Mouse (Mus musculus): ENCODE results near the gene Creb3l4. TPM values are rescaled to one million over a fixed set of nuclear protein-coding genes. Genes with fewer than 3 reads are reported as not detected.

Creb3l4 gene
- polyA plus RNA-seq, 1 experiment from 2014 or later: 2.2 TPM

DNA sequence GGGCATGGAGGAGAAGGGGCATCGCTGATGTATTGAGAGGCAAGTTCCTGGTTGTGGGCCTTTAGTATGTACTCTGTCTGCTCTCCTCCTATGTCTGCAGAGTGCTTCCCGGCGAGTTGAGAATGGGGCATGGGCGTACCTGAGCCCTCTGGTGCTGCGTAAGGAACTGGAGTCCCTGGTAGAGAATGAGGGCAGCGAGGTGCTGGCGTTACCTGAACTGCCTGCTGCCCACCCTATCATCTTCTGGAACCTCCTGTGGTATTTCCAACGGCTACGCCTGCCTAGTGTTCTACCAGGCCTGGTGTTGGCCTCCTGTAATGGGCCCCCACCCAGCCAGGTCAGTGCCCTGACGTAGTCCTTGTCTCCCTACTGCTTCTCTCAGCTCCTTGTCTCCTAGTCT lies 34.9 kb upstream of the Creb3l4 start:
- Histone ChIP-seq H3K27me3 (ENCODE audit: control insufficient read depth, insufficient read depth, low read length) (no peaks in the 10 kb centered on the region), H3K36me3 (ENCODE audit: control insufficient read depth, insufficient read depth) (peaks cover 45% of the 10 kb centered on the region), H3K4me1 (ENCODE audit: control insufficient read depth, insufficient read depth, low read length) (no peaks in the 10 kb centered on the region), H3K4me2 (ENCODE audit: low read depth, low read length) (no peak overlapping the region), H3K4me3 (ENCODE audit: low read length) (no peak overlapping the region), H3K9me3 (replicated peaks; ENCODE audit: control insufficient read depth, low read length) (no peaks in the 10 kb centered on the region), H3K27ac (ENCODE audit: low read length) (no peak overlapping the region), H3K9ac (ENCODE audit: low read length) (no peak overlapping the region)
- no peak for ATAC-seq (replicated peaks; ENCODE audit: extremely low read depth, insufficient read depth, low FRiP score)
- WGBS: 91% methylated on average over 10 of the region's 10 CpGs

DNA sequence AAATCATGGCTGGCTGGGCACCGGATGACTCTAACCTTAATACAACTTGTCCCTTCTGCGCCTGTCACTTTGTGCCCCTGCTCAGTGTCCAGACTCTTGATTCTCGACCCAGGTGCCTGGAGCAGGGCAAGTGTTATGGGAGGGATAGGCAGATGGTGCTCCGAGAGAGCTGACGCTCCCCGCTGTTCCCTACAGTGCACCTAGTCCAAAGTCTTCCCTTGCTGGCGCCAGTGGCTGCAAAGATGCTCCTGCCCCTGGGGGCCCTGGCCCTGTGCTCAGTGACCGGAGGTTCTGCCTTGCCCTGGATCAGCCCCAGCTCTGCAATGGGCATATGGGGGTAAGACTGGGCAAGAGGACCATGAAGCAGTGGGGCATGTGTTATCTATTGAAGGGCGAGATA lies 34.5 kb upstream of the Creb3l4 start:
- Histone ChIP-seq H3K36me3 (ENCODE audit: control insufficient read depth, insufficient read depth) (peaks cover 49% of the 10 kb centered on the region), H3K4me1 (ENCODE audit: control insufficient read depth, insufficient read depth, low read length) (no peaks in the 10 kb centered on the region), H3K9me3 (replicated peaks; ENCODE audit: control insufficient read depth, low read length) (no peaks in the 10 kb centered on the region), H3K4me2 (ENCODE audit: low read depth, low read length) (no peak overlapping the region), H3K27ac (ENCODE audit: low read length) (no peak overlapping the region), H3K4me3 (ENCODE audit: low read length) (no peak overlapping the region), H3K27me3 (ENCODE audit: control insufficient read depth, insufficient read depth, low read length) (no peaks in the 10 kb centered on the region), H3K9ac (ENCODE audit: low read length) (no peak overlapping the region)
- no peak for ATAC-seq (replicated peaks; ENCODE audit: extremely low read depth, insufficient read depth, low FRiP score)
- 90% methylated on average over 9 of the region's 9 CpGs for WGBS

DNA sequence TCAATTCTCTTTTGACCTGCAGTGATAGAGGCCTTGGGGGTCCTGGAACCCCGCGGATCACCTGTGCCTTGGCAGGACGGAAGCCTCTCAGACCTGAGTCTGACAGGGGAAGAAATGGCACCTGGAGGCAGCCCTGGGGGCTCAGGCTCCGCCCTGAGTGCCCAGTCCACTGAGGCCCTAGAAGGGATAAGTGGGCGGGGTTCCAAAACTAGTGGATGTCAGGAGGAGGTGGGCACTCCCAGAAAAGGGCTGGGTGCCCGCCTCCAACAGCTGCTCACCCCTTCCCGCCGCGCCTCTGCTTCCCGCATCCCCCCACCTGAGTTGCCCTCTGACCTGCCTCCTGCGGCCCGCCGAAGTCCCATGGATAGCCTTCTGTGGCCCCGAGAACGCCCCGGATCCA lies 33.5 kb upstream of the Creb3l4 start:
- H3K9me3 ChIP-seq (replicated peaks; ENCODE audit: control insufficient read depth, low read length): no peaks in the 10 kb centered on the region
- no peak overlapping the region for H3K4me3 ChIP-seq (ENCODE audit: low read length)
- no peaks in the 10 kb centered on the region for H3K4me1 ChIP-seq (ENCODE audit: control insufficient read depth, insufficient read depth, low read length)
- ATAC-seq (replicated peaks; ENCODE audit: extremely low read depth, insufficient read depth, low FRiP score): no peak
- no peak overlapping the region for H3K9ac ChIP-seq (ENCODE audit: low read length)
- peaks cover 57% of the 10 kb centered on the region for H3K36me3 ChIP-seq (ENCODE audit: control insufficient read depth, insufficient read depth)
- no peak overlapping the region for H3K27ac ChIP-seq (ENCODE audit: low read length)
- H3K4me2 ChIP-seq (ENCODE audit: low read depth, low read length): no peak overlapping the region
- 53% methylated on average over 16 of the region's 16 CpGs for WGBS
- no peaks in the 10 kb centered on the region for H3K27me3 ChIP-seq (ENCODE audit: control insufficient read depth, insufficient read depth, low read length)

DNA sequence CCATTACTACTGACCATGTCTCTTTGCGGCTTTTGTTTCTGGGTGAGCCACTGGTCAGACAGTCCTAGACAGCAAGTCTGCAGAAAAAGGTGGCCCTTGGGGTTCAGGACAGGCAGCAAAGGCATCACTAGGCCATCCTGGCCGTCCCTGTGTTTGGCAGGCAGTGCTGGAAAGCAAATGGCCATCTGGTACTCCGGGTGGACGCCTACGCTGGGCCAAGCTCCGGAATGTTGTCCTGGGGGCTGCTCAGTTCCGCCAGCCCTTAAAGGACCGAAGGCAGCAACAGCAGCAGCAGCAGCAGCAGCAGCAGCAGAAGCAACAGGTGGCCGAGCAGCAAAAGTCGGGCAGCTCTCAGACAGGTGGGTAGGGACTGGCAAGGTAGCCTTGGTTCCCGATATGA lies 32.0 kb upstream of the Creb3l4 start:
- H3K4me1 ChIP-seq (ENCODE audit: control insufficient read depth, insufficient read depth, low read length): no peaks in the 10 kb centered on the region
- peaks cover 58% of the 10 kb centered on the region for H3K36me3 ChIP-seq (ENCODE audit: control insufficient read depth, insufficient read depth)
- WGBS: 90% methylated on average over 11 of the region's 11 CpGs
- H3K4me2 ChIP-seq (ENCODE audit: low read depth, low read length): no peak overlapping the region
- no peaks in the 10 kb centered on the region for H3K9me3 ChIP-seq (replicated peaks; ENCODE audit: control insufficient read depth, low read length)
- ATAC-seq (replicated peaks; ENCODE audit: extremely low read depth, insufficient read depth, low FRiP score): no peak
- H3K9ac ChIP-seq (ENCODE audit: low read length): no peak overlapping the region
- H3K4me3 ChIP-seq (ENCODE audit: low read length): no peak overlapping the region
- no peak overlapping the region for H3K27ac ChIP-seq (ENCODE audit: low read length)
- H3K27me3 ChIP-seq (ENCODE audit: control insufficient read depth, insufficient read depth, low read length): no peaks in the 10 kb centered on the region

DNA sequence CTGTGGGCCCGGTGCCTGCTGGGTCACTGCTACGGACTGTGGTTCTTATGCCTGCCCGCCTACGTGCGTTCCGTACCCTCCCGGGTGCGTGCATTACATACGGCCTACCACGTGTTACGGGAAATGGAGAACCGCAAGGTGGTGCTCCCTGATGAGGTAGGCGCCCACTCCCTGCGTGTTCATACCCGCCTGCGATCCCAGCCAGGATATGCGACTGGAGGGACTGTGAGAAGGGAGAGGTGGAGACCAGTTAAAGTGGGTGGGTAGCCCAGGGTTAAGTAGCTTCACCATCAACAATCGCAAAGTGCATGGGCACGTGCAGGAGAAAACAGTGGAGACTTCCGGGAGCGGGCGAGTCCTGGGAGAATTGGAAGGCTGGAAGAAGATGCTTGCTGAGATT lies 30.5 kb upstream of the Creb3l4 start:
- H3K27ac ChIP-seq (ENCODE audit: low read length): no peak overlapping the region
- no peak overlapping the region for H3K9ac ChIP-seq (ENCODE audit: low read length)
- H3K36me3 ChIP-seq (ENCODE audit: control insufficient read depth, insufficient read depth): peaks cover 46% of the 10 kb centered on the region
- H3K9me3 ChIP-seq (replicated peaks; ENCODE audit: control insufficient read depth, low read length): no peaks in the 10 kb centered on the region
- no peaks in the 10 kb centered on the region for H3K4me1 ChIP-seq (ENCODE audit: control insufficient read depth, insufficient read depth, low read length)
- H3K4me3 ChIP-seq (ENCODE audit: low read length): no peak overlapping the region
- ATAC-seq (replicated peaks; ENCODE audit: extremely low read depth, insufficient read depth, low FRiP score): no peak
- H3K27me3 ChIP-seq (ENCODE audit: control insufficient read depth, insufficient read depth, low read length): no peaks in the 10 kb centered on the region
- WGBS: 89% methylated on average over 22 of the region's 22 CpGs
- H3K4me2 ChIP-seq (ENCODE audit: low read depth, low read length): no peak overlapping the region

DNA sequence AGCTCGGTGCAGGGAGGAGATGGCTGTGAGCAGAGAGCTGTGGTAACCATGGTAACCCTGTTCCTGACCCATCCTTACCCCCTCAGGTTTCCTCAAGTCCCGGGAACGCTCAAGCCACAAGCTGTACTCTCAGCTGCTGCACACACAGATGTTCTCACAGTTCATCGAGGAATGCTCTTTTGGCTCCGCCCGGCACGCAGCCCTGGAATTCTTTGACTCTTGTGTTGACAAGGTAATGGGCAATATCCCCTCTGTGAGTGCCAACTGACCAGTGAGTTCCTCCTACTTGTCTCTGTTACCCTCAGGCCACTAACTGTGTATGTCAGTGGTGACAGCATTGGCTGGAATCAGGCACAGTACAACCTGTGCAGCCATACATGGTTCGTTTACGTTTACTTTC lies 28.9 kb upstream of the Creb3l4 start:
- peaks cover 36% of the 10 kb centered on the region for H3K36me3 ChIP-seq (ENCODE audit: control insufficient read depth, insufficient read depth)
- no peak for ATAC-seq (replicated peaks; ENCODE audit: extremely low read depth, insufficient read depth, low FRiP score)
- no peak overlapping the region for H3K4me3 ChIP-seq (ENCODE audit: low read length)
- no peak overlapping the region for H3K9ac ChIP-seq (ENCODE audit: low read length)
- no peaks in the 10 kb centered on the region for H3K27me3 ChIP-seq (ENCODE audit: control insufficient read depth, insufficient read depth, low read length)
- H3K9me3 ChIP-seq (replicated peaks; ENCODE audit: control insufficient read depth, low read length): no peaks in the 10 kb centered on the region
- no peak overlapping the region for H3K27ac ChIP-seq (ENCODE audit: low read length)
- H3K4me1 ChIP-seq (ENCODE audit: control insufficient read depth, insufficient read depth, low read length): peaks cover 3% of the 10 kb centered on the region
- H3K4me2 ChIP-seq (ENCODE audit: low read depth, low read length): no peak overlapping the region
- 64% methylated on average over 9 of the region's 9 CpGs for WGBS

DNA sequence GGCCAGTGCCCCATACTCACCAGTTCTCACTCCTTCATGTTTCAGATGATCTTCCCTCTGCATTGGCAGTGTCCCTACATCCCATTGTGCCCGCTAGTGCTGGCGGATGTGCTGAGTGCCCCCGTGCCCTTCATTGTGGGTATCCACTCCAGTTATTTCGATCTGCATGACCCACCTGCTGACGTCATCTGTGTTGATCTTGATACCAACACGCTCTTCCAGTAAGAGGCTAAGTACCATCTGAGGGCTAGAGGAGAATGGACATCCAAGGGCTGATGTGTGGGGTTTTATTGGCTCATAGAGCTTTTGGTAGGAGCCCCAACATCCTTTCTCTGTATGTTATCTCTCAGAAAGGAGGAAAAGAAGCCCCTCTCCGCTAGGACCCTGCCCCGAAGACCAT lies 27.5 kb upstream of the Creb3l4 start:
- no peak overlapping the region for H3K4me3 ChIP-seq (ENCODE audit: low read length)
- WGBS: 93% methylated on average over 8 of the region's 8 CpGs
- H3K36me3 ChIP-seq (ENCODE audit: control insufficient read depth, insufficient read depth): peaks cover 26% of the 10 kb centered on the region
- H3K27me3 ChIP-seq (ENCODE audit: control insufficient read depth, insufficient read depth, low read length): no peaks in the 10 kb centered on the region
- no peak overlapping the region for H3K9ac ChIP-seq (ENCODE audit: low read length)
- H3K27ac ChIP-seq (ENCODE audit: low read length): no peak overlapping the region
- H3K9me3 ChIP-seq (replicated peaks; ENCODE audit: control insufficient read depth, low read length): no peaks in the 10 kb centered on the region
- no peak for ATAC-seq (replicated peaks; ENCODE audit: extremely low read depth, insufficient read depth, low FRiP score)
- peaks cover 10% of the 10 kb centered on the region for H3K4me1 ChIP-seq (ENCODE audit: control insufficient read depth, insufficient read depth, low read length)
- H3K4me2 ChIP-seq (ENCODE audit: low read depth, low read length): no peak overlapping the region

DNA sequence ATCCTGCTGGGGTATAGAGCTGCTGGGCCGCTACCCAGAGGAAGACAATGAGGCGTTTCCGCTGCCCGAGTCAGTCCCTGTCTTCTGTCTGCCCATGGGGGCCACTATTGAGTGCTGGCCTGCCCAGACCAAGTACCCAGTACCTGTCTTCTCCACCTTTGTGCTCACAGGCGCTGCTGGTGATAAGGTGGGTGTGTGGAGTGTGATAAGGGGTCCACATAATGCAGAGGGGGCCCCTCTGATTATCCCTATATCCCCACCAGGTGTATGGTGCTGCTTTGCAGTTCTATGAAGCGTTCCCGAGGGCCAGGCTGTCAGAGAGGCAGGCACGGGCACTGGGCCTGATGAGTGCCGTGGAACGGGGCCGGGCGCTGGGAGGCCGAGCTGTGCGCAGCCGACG lies 25.7 kb upstream of the Creb3l4 start:
- Histone ChIP-seq H3K4me3 (ENCODE audit: low read length) (no peak overlapping the region), H3K9me3 (replicated peaks; ENCODE audit: control insufficient read depth, low read length) (no peaks in the 10 kb centered on the region), H3K27me3 (ENCODE audit: control insufficient read depth, insufficient read depth, low read length) (no peaks in the 10 kb centered on the region), H3K4me2 (ENCODE audit: low read depth, low read length) (no peak overlapping the region), H3K36me3 (ENCODE audit: control insufficient read depth, insufficient read depth) (peaks cover 22% of the 10 kb centered on the region), H3K27ac (ENCODE audit: low read length) (no peak overlapping the region), H3K9ac (ENCODE audit: low read length) (no peak overlapping the region), H3K4me1 (ENCODE audit: control insufficient read depth, insufficient read depth, low read length) (peaks cover 16% of the 10 kb centered on the region)
- WGBS: 88% methylated on average over 16 of the region's 16 CpGs
- ATAC-seq (replicated peaks; ENCODE audit: extremely low read depth, insufficient read depth, low FRiP score): no peak

DNA sequence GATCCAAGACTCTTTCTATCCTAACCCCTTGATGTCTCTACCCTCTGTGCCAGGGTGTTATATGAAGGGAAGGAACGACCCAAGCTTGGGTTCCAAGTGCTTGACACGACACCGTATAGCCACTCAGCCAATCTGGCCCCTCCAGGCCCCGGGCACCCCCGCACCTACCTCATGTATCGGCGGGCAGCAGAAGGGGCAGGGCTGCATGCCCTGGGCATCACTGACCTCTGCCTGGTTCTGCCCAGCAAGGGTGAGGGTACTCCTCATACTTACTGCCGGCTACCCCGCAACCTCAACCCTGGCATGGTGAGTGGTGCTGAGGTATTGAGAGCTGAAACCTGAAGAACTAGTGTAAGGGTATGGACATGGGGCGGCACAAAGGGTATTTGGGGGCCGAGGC lies 24.9 kb upstream of the Creb3l4 start:
- 93% methylated on average over 11 of the region's 11 CpGs for WGBS
- Histone ChIP-seq H3K4me2 (ENCODE audit: low read depth, low read length) (no peak overlapping the region), H3K27me3 (ENCODE audit: control insufficient read depth, insufficient read depth, low read length) (no peaks in the 10 kb centered on the region), H3K9me3 (replicated peaks; ENCODE audit: control insufficient read depth, low read length) (no peaks in the 10 kb centered on the region), H3K4me1 (ENCODE audit: control insufficient read depth, insufficient read depth, low read length) (peaks cover 16% of the 10 kb centered on the region), H3K27ac (ENCODE audit: low read length) (no peak overlapping the region), H3K36me3 (ENCODE audit: control insufficient read depth, insufficient read depth) (peaks cover 25% of the 10 kb centered on the region), H3K4me3 (ENCODE audit: low read length) (no peak overlapping the region), H3K9ac (ENCODE audit: low read length) (no peak overlapping the region)
- no peak for ATAC-seq (replicated peaks; ENCODE audit: extremely low read depth, insufficient read depth, low FRiP score)

Data from heart, embryonic 16.5 days (tissue).